Mouse (Mus musculus): Measurements from ENCODE around the gene Sema6c. TPM values are rescaled to one million over a fixed set of nuclear protein-coding genes. Genes with fewer than 3 reads are reported as not detected.
"Not testable (repeated sequence)": the region's sequence is repeated elsewhere in the genome, so short reads cannot be mapped to it uniquely, and the experiment has no call there.

Gene Sema6c
- polyA plus RNA-seq, 1 experiment from 2014 or later, result 22.6 TPM

GRCm38 (mm10) chr3:95132389-95132788 lies 27.9 kb upstream of the Sema6c start:
- H3K27ac ChIP-seq (ENCODE audit: low read length); H3K4me3 ChIP-seq (replicated peaks; ENCODE audit: low read length); H3K4me2 ChIP-seq (ENCODE audit: low read length); H3K9ac ChIP-seq (replicated peaks; ENCODE audit: low read depth, low read length); H3K36me3 ChIP-seq (ENCODE audit: control insufficient read depth, insufficient read depth); ATAC-seq; H3K9me3 ChIP-seq (ENCODE audit: control insufficient read depth, low read length); H3K27me3 ChIP-seq (replicated peaks; ENCODE audit: control insufficient read depth, insufficient read depth, low read length): not testable (repeated sequence)
- peaks cover 19% of the 10 kb centered on the region for H3K4me1 ChIP-seq (replicated peaks; ENCODE audit: control insufficient read depth, insufficient read depth, low read length)
- 85% methylated on average over 2 of the region's 2 CpGs for WGBS

GRCm38 (mm10) chr3:95133176-95133575 lies 27.1 kb upstream of the Sema6c start:
- Histone ChIP-seq H3K27ac (ENCODE audit: low read length) (no peak overlapping the region), H3K4me3 (replicated peaks; ENCODE audit: low read length) (peak overlapping the region; percentile 79), H3K9me3 (ENCODE audit: control insufficient read depth, low read length) (no peaks in the 10 kb centered on the region), H3K9ac (replicated peaks; ENCODE audit: low read depth, low read length) (peak overlapping the region; percentile 70), H3K27me3 (replicated peaks; ENCODE audit: control insufficient read depth, insufficient read depth, low read length) (no peaks in the 10 kb centered on the region), H3K4me2 (ENCODE audit: low read length) (peak overlapping the region; percentile 97), H3K4me1 (replicated peaks; ENCODE audit: control insufficient read depth, insufficient read depth, low read length) (peaks cover 19% of the 10 kb centered on the region), H3K36me3 (ENCODE audit: control insufficient read depth, insufficient read depth) (no peaks in the 10 kb centered on the region)
- no peak for ATAC-seq
- 58% methylated on average over 11 of the region's 11 CpGs for WGBS

GRCm38 (mm10) chr3:95133680-95134101 lies 26.6 kb upstream of the Sema6c start, which contains the start of the genes Scnm1 and Lysmd1:
Gene Scnm1 (minus strand): TSS chr3:95134011.
Gene Lysmd1 (plus strand): TSS chr3:95134088.
- H3K27ac ChIP-seq (ENCODE audit: low read length), result peak within 1 kb of the TSS; percentile 79
- H3K9me3 ChIP-seq (ENCODE audit: control insufficient read depth, low read length), result no peaks in the 10 kb centered on the region
- peak within 1 kb of the TSS; percentile 70 for H3K9ac ChIP-seq (replicated peaks; ENCODE audit: low read depth, low read length)
- H3K4me1 ChIP-seq (replicated peaks; ENCODE audit: control insufficient read depth, insufficient read depth, low read length), result peaks cover 19% of the 10 kb centered on the region
- peak within 1 kb of the TSS; percentile 97 for H3K4me2 ChIP-seq (ENCODE audit: low read length)
- under 1% methylated on average over 20 of the region's 20 CpGs for WGBS
- no peaks in the 10 kb centered on the region for H3K36me3 ChIP-seq (ENCODE audit: control insufficient read depth, insufficient read depth)
- peak within 1 kb of the TSS; percentile 79 for H3K4me3 ChIP-seq (replicated peaks; ENCODE audit: low read length)
- ATAC-seq, result peak; percentile 98
- no peaks in the 10 kb centered on the region for H3K27me3 ChIP-seq (replicated peaks; ENCODE audit: control insufficient read depth, insufficient read depth, low read length)

DNA sequence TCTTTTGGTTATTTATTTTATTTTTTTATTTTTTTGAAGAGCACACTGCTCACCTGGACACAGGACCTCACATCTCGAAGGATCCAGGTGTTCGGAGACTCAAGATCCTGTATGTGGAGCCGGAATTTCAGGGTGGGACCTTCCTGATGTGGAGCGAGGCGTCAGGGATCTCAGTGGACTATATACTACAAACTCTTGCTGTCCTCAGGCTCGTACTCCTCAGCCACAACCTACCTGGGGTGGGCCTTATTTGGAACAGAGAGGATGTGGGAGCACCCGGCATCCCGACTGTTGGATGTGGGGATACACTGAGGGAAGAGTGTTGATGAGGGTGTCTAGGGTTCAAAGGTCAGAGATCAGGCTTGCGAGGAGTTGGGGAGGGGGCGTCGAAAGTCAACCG lies 26.1 kb upstream of the Sema6c start:
- Histone ChIP-seq H3K4me3 (replicated peaks; ENCODE audit: low read length) (peak overlapping the region; percentile 79), H3K4me1 (replicated peaks; ENCODE audit: control insufficient read depth, insufficient read depth, low read length) (peaks cover 19% of the 10 kb centered on the region)
- H3K9me3 ChIP-seq (ENCODE audit: control insufficient read depth, low read length); H3K36me3 ChIP-seq (ENCODE audit: control insufficient read depth, insufficient read depth); H3K27me3 ChIP-seq (replicated peaks; ENCODE audit: control insufficient read depth, insufficient read depth, low read length); H3K4me2 ChIP-seq (ENCODE audit: low read length); H3K9ac ChIP-seq (replicated peaks; ENCODE audit: low read depth, low read length); H3K27ac ChIP-seq (ENCODE audit: low read length): not testable (repeated sequence)
- WGBS, result no CpG with 5 or more reads among the region's 12 CpGs
- ATAC-seq, result peak; percentile 68

DNA sequence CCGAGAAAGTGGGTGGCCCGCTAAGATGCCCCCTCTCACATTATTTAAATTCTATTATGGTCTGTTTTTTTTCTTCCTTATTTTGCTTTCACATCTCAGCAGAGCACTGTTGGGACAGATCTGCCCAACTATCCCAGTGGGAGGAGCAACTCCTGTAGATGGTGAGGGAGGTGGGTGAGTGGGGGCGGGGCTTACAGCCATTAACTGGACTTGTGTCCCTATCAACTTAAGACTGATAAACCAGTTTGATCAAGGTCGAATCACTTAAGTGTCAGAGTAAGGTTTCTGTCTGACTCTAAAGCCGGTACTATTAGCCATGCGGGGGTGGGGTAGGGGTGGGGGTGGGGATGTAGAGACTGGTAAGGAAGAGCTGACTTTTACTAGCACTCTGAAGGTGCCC lies 25.2 kb upstream of the Sema6c start:
- Histone ChIP-seq H3K9ac (replicated peaks; ENCODE audit: low read depth, low read length) (peak overlapping the region; percentile 39; the same call in 1 of the 2 replicates), H3K4me1 (replicated peaks; ENCODE audit: control insufficient read depth, insufficient read depth, low read length) (peaks cover 19% of the 10 kb centered on the region), H3K9me3 (ENCODE audit: control insufficient read depth, low read length) (no peaks in the 10 kb centered on the region), H3K4me2 (ENCODE audit: low read length) (peak overlapping the region; percentile 62), H3K27me3 (replicated peaks; ENCODE audit: control insufficient read depth, insufficient read depth, low read length) (no peaks in the 10 kb centered on the region), H3K4me3 (replicated peaks; ENCODE audit: low read length) (peak overlapping the region; percentile 37), H3K36me3 (ENCODE audit: control insufficient read depth, insufficient read depth) (0 out of 2 replicates have a peak, but pooled peaks cover 4% of the 10 kb centered on the region), H3K27ac (ENCODE audit: low read length) (no peak overlapping the region)
- 28% methylated on average over 6 of the region's 6 CpGs for WGBS
- ATAC-seq, result no peak

- Histone ChIP-seq H3K27ac (ENCODE audit: low read length) (no peak overlapping the region), H3K27me3 (replicated peaks; ENCODE audit: control insufficient read depth, insufficient read depth, low read length) (no peaks in the 10 kb centered on the region), H3K4me1 (replicated peaks; ENCODE audit: control insufficient read depth, insufficient read depth, low read length) (peaks cover 19% of the 10 kb centered on the region), H3K9me3 (ENCODE audit: control insufficient read depth, low read length) (no peaks in the 10 kb centered on the region), H3K9ac (replicated peaks; ENCODE audit: low read depth, low read length) (no peak overlapping the region), H3K4me3 (replicated peaks; ENCODE audit: low read length) (no peak overlapping the region), H3K36me3 (ENCODE audit: control insufficient read depth, insufficient read depth) (peaks cover 8% of the 10 kb centered on the region), H3K4me2 (ENCODE audit: low read length) (peak overlapping the region; percentile 62)
- WGBS, result 91% methylated on average over 7 of the region's 7 CpGs
- no peak for ATAC-seq
Measured at GRCm38 (mm10) chr3:95135433-95136052, 24.7 kb upstream of the Sema6c start.

GRCm38 (mm10) chr3:95136336-95136735 lies 23.9 kb upstream of the Sema6c start:
- Histone ChIP-seq H3K4me3 (replicated peaks; ENCODE audit: low read length) (no peak overlapping the region), H3K36me3 (ENCODE audit: control insufficient read depth, insufficient read depth) (peaks cover 9% of the 10 kb centered on the region), H3K27me3 (replicated peaks; ENCODE audit: control insufficient read depth, insufficient read depth, low read length) (no peaks in the 10 kb centered on the region), H3K9ac (replicated peaks; ENCODE audit: low read depth, low read length) (no peak overlapping the region), H3K4me1 (replicated peaks; ENCODE audit: control insufficient read depth, insufficient read depth, low read length) (peaks cover 19% of the 10 kb centered on the region), H3K4me2 (ENCODE audit: low read length) (no peak overlapping the region), H3K9me3 (ENCODE audit: control insufficient read depth, low read length) (no peaks in the 10 kb centered on the region), H3K27ac (ENCODE audit: low read length) (no peak overlapping the region)
- WGBS, result 99% methylated on average over 3 of the region's 3 CpGs
- ATAC-seq, result no peak

GRCm38 (mm10) chr3:95139586-95140288 lies 20.5 kb upstream of the Sema6c start:
- Histone ChIP-seq H3K4me2 (ENCODE audit: low read length) (no peak overlapping the region), H3K27ac (ENCODE audit: low read length) (no peak overlapping the region), H3K27me3 (replicated peaks; ENCODE audit: control insufficient read depth, insufficient read depth, low read length) (no peaks in the 10 kb centered on the region), H3K4me1 (replicated peaks; ENCODE audit: control insufficient read depth, insufficient read depth, low read length) (peaks cover 11% of the 10 kb centered on the region), H3K36me3 (ENCODE audit: control insufficient read depth, insufficient read depth) (peaks cover 9% of the 10 kb centered on the region), H3K9ac (replicated peaks; ENCODE audit: low read depth, low read length) (no peak overlapping the region), H3K9me3 (ENCODE audit: control insufficient read depth, low read length) (no peaks in the 10 kb centered on the region), H3K4me3 (replicated peaks; ENCODE audit: low read length) (no peak overlapping the region)
- WGBS, result 74% methylated on average over 25 of the region's 25 CpGs
- no peak for ATAC-seq

DNA sequence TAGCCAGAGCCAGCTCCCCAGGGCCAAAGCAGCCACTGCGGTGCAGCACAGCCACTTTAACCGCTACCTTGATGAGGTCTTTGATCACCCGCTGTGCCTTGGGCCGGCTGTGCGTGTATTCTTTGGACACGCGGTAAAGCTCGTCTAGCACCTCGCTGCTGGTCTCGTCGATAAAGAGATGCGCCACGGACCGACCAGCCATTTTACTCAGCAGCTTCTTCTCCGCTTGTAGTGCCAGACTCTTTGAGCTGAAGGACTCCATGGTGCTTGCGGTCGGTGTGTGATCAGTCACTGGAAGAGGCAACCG lies 20.0 kb upstream of the Sema6c start:
- H3K36me3 ChIP-seq (ENCODE audit: control insufficient read depth, insufficient read depth), result peaks cover 9% of the 10 kb centered on the region
- ATAC-seq, result no peak
- H3K4me1 ChIP-seq (replicated peaks; ENCODE audit: control insufficient read depth, insufficient read depth, low read length), result peaks cover 6% of the 10 kb centered on the region; the same call in 1 of the 2 replicates
- no peak overlapping the region for H3K4me3 ChIP-seq (replicated peaks; ENCODE audit: low read length)
- no peak overlapping the region for H3K9ac ChIP-seq (replicated peaks; ENCODE audit: low read depth, low read length)
- 63% methylated on average over 18 of the region's 18 CpGs for WGBS
- H3K9me3 ChIP-seq (ENCODE audit: control insufficient read depth, low read length), result no peaks in the 10 kb centered on the region
- H3K27me3 ChIP-seq (replicated peaks; ENCODE audit: control insufficient read depth, insufficient read depth, low read length), result no peaks in the 10 kb centered on the region
- H3K4me2 ChIP-seq (ENCODE audit: low read length), result no peak overlapping the region
- H3K27ac ChIP-seq (ENCODE audit: low read length), result no peak overlapping the region

All from forebrain, embryonic 16.5 days (tissue).